Mouse (Mus musculus): ENCODE data around the gene Kcnk7. TPM values are rescaled to one million over a fixed set of nuclear protein-coding genes. Genes with fewer than 3 reads are reported as not detected.

The Kcnk7 gene
- total RNA-seq, 2 experiments from 2014 or later, result not detected

- no peak for DNase-seq (ENCODE audit: low spot score in 2 of 2)
These were observed 20.4 kb downstream of the Kcnk7 start for GRCm38 (mm10) chr19:5724549-5724941.

GRCm38 (mm10) chr19:5725029-5725707, 21.0 kb downstream of the Kcnk7 start:
- DNase-seq (ENCODE audit: low spot score in 2 of 2), result no peak

GRCm38 (mm10) chr19:5725767-5726515, 21.8 kb downstream of the Kcnk7 start, which contains the start of gene Ehbp1l1:
Gene Ehbp1l1 (minus strand): TSS chr19:5726317.
- peak in 1 of 2 experiments; percentile 45 for DNase-seq (ENCODE audit: low spot score in 2 of 2)

GRCm38 (mm10) chr19:5726961-5727578, 22.9 kb downstream of the Kcnk7 start:
- no peak for DNase-seq (ENCODE audit: low spot score in 2 of 2)

GRCm38 (mm10) chr19:5727701-5728100, 23.5 kb downstream of the Kcnk7 start:
- peak; percentile 94 to 95 for DNase-seq (ENCODE audit: low spot score in 2 of 2)

- DNase-seq (ENCODE audit: low spot score in 2 of 2), result peak; percentile 70 to 75
These were observed 24.7 kb downstream of the Kcnk7 start for GRCm38 (mm10) chr19:5728631-5729443.

GRCm38 (mm10) chr19:5729444-5729815, 25.3 kb downstream of the Kcnk7 start, which contains the start of gene Fam89b:
Gene Fam89b (minus strand): TSS chr19:5729653.
- peak; percentile 84 to 88 for DNase-seq (ENCODE audit: low spot score in 2 of 2)

- DNase-seq (ENCODE audit: low spot score in 2 of 2), result no peak
These were observed 26.4 kb downstream of the Kcnk7 start for GRCm38 (mm10) chr19:5730314-5731186.

GRCm38 (mm10) chr19:5731264-5731978, 27.3 kb downstream of the Kcnk7 start:
- peak; percentile 92 to 93 for DNase-seq (ENCODE audit: low spot score in 2 of 2)

GRCm38 (mm10) chr19:5734325-5734724, 30.2 kb downstream of the Kcnk7 start:
- DNase-seq (ENCODE audit: low spot score in 2 of 2), result no peak

GRCm38 (mm10) chr19:5739446-5739845, 35.3 kb downstream of the Kcnk7 start:
- no peak for DNase-seq (ENCODE audit: low spot score in 2 of 2)

- DNase-seq (ENCODE audit: low spot score in 2 of 2), result peak; percentile 73 to 80
These were observed 36.5 kb downstream of the Kcnk7 start, which contains the start of gene Ltbp3 for GRCm38 (mm10) chr19:5740320-5741317. Gene Ltbp3 (plus strand): TSS chr19:5740904.

- peak; percentile 83 to 87 for DNase-seq (ENCODE audit: low spot score in 2 of 2)
These were observed 37.6 kb downstream of the Kcnk7 start for GRCm38 (mm10) chr19:5741641-5742240.

- peak in 1 of 2 experiments; percentile 53 for DNase-seq (ENCODE audit: low spot score in 2 of 2)
These were observed 38.1 kb downstream of the Kcnk7 start for GRCm38 (mm10) chr19:5742241-5742641.

GRCm38 (mm10) chr19:5743576-5743975, 39.4 kb downstream of the Kcnk7 start:
- DNase-seq (ENCODE audit: low spot score in 2 of 2), result no peak

- DNase-seq (ENCODE audit: low spot score in 2 of 2), result peak in 1 of 2 experiments; percentile 36
These were observed 41.9 kb downstream of the Kcnk7 start for GRCm38 (mm10) chr19:5745756-5746710.
